Mouse (Mus musculus): ENCODE measurements around the gene Gzf1.

Gzf1 gene

GRCm38 (mm10) chr2:148680775-148681291 lies at the start of gene Gzf1:
Gene Gzf1 (plus strand): TSS chr2:148681023.
- peak; percentile 99 for DNase-seq

- no peak for DNase-seq
Measured at GRCm38 (mm10) chr2:148631602-148632001, 49.2 kb upstream of the Gzf1 start.

- no peak for DNase-seq
Measured at GRCm38 (mm10) chr2:148634466-148634865, 46.4 kb upstream of the Gzf1 start.

- DNase-seq: no peak
Measured at GRCm38 (mm10) chr2:148642610-148643370, 38.0 kb upstream of the Gzf1 start.

GRCm38 (mm10) chr2:148644421-148645000 lies 36.3 kb upstream of the Gzf1 start:
- DNase-seq: no peak

- no peak for DNase-seq
Measured at GRCm38 (mm10) chr2:148650587-148651357, 30.1 kb upstream of the Gzf1 start.

- peak; percentile 10 for DNase-seq
Measured at GRCm38 (mm10) chr2:148654961-148655360, 25.9 kb upstream of the Gzf1 start.

GRCm38 (mm10) chr2:148663458-148663857 lies 17.4 kb upstream of the Gzf1 start:
- no peak for DNase-seq

- DNase-seq: peak; percentile 99
Measured at GRCm38 (mm10) chr2:148672199-148673096, 8.4 kb upstream of the Gzf1 start, which contains the start of gene Nxt1. Gene Nxt1 (plus strand): TSS chr2:148672601.

- peak; percentile 54 for DNase-seq
Measured at GRCm38 (mm10) chr2:148677801-148678200, 3.0 kb upstream of the Gzf1 start.

GRCm38 (mm10) chr2:148679346-148679745 lies 1.5 kb upstream of the Gzf1 start:
- peak; percentile 53 for DNase-seq

- DNase-seq: peak; percentile 79
Measured at GRCm38 (mm10) chr2:148681461-148681891, 653 bp downstream of the Gzf1 start.

GRCm38 (mm10) chr2:148683031-148683430 lies 2.2 kb downstream of the Gzf1 start:
- DNase-seq: no peak

- no peak for DNase-seq
Measured at GRCm38 (mm10) chr2:148684972-148685371, 4.1 kb downstream of the Gzf1 start.

GRCm38 (mm10) chr2:148685709-148686108 lies 4.9 kb downstream of the Gzf1 start:
- no peak for DNase-seq

- no peak for DNase-seq
Measured at GRCm38 (mm10) chr2:148686862-148687261, 6.0 kb downstream of the Gzf1 start.

- DNase-seq: no peak
Measured at GRCm38 (mm10) chr2:148687971-148688370, 7.1 kb downstream of the Gzf1 start.

GRCm38 (mm10) chr2:148689444-148690140 lies 8.8 kb downstream of the Gzf1 start:
- no peak for DNase-seq

GRCm38 (mm10) chr2:148690291-148690690 lies 9.5 kb downstream of the Gzf1 start:
- DNase-seq: no peak

- no peak for DNase-seq
Measured at GRCm38 (mm10) chr2:148690781-148691180, 10.0 kb downstream of the Gzf1 start.

- no peak for DNase-seq
Measured at GRCm38 (mm10) chr2:148698571-148698970, 17.7 kb downstream of the Gzf1 start.

Measured in cerebellum, adult 9-11 months (tissue).